Mouse (Mus musculus) CD4-positive, CD25-positive, alpha-beta regulatory T cell, adult 2 months (primary cell): ENCODE results near the gene Mrps36.
A peak's percentile ranks its signal among the peaks of the same experiment; 100 is the strongest.
"Not testable (repeated sequence)": the region's sequence is repeated elsewhere in the genome, so short reads cannot be mapped to it uniquely, and the experiment has no call there.

ENCODE experiments used
- DNase-seq: peaks from one replicate; pipeline ENCODE4 v3.0.0-alpha.2; 2012; ENCODE audit warnings: low read depth, low spot score

The Mrps36 gene

GRCm38 (mm10) chr13:100744036-100744744 is at the start of gene Mrps36:
Mrps36 (minus strand) TSS chr13:100744659.
- DNase-seq, result peak; percentile 93

GRCm38 (mm10) chr13:100789083-100789482 is 44.6 kb upstream of the Mrps36 start:
- no peak for DNase-seq

DNA sequence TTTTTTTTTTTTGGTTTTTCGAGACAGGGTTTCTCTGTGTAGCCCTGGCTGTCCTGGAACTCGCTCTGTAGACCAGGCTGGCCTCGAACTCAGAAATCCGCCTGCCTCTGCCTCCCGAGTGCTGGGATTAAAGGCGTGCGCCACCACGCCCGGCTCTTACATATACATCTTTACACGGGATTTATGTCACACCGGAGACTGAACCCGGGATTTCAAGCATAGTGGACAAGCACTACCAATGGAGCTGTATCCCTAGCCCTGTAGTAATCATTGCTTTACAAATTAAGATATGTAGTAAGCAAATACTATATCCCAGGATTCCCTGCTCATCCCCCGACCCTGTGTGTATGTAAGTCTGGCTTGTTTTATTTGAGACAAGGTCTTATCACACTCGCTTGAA is 43.6 kb upstream of the Mrps36 start:
- DNase-seq, result not testable (repeated sequence)

DNA sequence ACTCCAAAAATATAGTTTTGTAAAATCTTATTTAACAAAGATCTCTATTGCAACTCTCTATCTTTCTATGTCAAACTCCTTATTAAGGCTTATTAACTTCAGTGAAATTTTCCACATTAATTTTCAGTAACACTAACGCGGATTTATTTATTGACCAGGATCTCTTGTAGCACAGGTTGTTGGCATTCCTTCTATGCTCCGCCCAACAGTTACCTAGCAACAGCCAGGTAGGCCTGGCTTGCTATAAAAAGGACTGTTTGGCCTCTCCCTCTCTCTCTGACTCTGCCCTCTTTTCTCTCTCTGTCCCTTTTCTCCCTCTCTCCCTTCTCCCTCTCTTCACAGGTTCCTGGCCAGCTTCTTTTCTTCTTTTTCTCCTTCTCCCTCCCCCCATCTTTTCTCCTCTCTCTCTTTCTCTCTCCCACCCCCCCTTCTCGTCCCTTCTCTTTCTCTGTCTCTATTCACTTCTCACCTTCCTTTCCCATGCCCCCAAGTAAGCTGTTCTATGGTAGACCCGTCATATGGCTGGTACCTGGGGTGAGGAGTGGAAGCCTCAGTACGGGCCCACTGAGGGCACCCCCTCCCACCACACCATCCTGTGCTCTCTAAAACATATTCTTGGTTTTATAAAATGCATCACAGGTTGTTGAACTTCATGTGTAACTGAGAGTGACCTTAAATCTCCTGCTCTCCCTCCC is 43.0 kb upstream of the Mrps36 start:
- DNase-seq, result no peak

DNA sequence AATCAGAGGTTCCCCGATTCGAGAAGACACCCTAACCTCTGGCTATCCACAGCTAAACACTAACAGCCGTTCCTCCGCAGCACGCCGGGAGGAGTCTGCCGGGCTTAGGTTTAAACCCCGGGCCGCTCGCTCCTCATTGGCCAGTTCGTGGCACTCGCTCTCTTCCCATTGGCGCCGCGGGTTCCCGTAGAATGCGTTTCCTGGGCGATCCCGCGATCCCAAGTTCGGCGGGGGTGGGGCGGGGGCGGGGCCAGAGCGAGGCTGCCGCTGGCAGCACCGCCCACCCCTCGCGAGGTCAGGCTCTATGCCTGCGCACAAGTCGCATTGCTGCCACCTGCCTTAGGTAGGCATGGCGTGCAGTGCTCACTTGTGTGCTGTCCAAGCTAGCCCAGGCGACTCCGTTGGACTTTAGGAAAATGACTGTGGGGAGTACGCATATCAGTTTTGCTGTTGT is 42.0 kb upstream of the Mrps36 start, which contains the start of gene Ccnb1:
Ccnb1 (minus strand) TSS at position 157 of the 454 bp plus-strand sequence.
- peak; percentile 95 for DNase-seq

DNA sequence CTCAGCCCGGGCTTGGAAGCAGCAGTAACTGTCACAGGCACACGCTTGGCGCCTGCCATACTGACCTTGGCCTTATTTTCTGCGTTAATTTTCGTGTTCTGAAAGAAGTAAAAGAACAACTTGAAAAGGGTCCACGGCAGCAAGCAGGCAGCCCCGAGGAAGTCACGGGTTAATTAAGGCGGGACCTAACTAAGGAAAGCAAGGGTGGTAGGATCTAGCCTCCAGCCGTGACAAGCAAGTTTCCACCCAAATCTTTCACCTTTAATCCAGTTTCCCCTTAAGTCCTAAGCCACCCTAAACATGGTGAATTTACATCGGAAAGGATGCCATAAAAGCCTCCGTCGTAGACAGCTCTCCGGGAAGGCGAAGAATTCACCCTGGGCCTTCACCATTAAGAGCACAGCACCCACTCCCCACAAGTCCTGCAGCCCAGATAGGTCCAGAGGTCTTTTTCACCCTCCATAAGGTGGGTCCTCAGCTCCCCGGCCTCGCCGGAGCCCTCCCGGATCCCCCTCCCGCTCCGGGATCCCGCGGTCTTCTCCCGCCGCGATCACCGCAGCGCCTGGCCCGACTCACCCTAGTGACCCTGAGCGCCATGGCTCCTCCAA is 41.5 kb upstream of the Mrps36 start:
- DNase-seq, result peak; percentile 42

DNA sequence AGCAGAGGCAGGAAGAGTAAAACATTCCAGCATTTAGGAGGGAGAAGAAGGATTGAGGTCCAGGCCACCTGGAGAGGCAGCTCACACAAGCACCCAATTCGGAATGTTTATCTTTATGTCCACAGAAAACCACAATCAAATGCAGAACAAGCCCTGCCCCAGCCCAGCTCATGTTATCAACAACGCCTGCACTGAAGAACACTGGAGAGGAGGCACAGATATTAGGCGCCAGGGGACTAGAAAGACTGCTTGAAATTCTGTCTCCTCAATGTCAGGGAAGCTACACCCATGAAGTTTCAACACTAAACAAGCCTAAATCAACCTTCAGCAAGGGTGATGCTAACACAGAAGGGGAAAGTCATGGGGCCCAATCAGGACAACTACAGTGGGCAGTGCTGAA is 33.0 kb upstream of the Mrps36 start:
- no peak for DNase-seq

DNA sequence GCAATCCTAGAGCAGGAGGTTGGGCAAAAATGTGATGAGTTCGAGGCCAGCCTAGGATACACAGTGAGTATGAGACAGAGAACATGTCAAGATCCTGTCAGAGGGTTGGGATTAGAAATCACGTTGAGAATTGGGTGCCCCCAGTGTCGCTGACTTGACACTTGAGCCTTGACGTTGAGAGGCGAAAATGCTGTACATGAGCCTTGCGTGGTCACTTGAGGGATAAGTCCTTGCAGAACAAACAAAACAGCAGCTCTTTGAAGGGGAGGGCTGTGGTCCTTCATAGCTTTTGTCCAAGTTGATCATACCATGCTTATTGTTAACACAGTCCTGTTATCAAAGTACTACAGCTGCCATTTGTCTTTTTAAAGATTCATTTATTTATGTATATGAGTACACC is 32.3 kb upstream of the Mrps36 start:
- DNase-seq, result no peak

DNA sequence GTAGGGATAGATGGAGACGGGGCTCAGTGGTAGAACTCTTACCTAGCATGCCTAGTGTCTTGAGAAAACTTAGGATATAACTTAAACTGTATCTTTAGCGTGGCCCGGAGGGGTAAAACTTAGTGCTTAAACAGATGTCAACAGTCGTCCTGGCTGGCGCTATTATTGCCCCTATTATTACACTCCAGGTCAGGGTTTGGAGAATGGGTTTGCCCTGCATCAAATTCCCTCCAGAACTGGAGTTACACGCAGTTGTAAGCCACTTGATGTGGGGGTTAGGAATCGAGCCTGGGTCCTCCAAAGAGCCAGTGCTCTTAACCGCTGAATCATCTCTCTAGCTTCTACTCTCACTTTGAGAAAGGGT is 31.6 kb upstream of the Mrps36 start:
- DNase-seq, result no peak

DNA sequence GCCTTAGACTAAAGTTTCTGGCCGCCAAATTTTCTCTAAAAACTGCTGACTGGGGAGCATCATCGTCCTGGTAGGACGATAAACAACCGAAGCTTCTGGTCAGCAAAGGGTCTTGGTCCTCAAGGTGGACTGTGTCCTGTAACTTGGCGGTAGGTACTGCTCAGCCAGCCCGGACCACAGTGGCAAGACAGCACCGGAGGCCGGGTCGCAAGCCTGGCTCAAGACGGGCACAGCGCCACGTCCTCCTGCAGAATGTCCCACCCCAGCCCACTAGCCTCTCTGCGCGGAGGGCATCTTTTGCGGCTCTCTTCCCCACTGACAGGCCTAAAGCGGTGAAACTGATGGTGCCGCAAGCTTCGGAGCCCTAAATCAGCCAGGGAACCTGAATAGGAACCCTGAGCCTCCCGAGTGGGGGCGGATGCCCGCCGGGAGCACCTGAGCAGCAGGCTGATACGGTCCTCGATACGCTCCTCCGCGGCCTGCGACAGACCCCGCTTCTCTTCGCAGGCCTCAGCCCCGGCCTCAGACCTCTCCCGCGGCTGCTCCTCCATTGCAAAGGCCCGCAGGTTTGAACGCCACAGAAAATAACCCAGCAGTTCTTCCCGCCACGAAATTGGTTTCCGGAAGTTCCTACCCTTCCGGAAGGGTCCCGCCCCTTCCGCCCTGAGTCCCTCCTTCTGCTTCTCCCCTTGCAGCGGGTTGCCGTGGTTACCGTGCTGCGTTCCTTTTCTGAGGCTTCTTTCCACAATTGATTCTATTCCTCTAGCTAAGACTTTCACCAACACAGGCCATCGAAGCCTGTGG is 31.0 kb upstream of the Mrps36 start, which contains the start of gene Cenph:
Cenph (minus strand) TSS at position 648 of the 804 bp plus-strand sequence.
- peak; percentile 93 for DNase-seq

DNA sequence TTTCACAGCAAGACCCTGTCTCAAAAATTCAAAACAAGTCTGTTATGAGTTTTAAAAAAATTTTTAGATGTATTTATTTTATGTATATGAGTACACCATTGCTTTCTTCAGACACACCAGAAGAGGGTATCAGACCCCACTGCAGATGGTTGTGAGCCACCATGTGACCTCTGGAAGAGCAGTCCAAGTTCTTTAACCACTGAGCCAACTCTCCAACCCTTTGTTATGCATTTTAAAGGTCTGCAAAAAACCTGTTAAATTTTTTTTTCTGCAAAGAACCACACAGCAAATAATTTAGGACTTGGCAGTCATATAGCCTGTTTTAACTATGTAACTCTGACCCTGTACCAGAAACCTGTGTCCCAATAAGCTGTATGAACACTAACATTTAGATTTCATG is 30.2 kb upstream of the Mrps36 start:
- no peak for DNase-seq

- no peak for DNase-seq
Measured at GRCm38 (mm10) chr13:100755329-100755728, 10.9 kb upstream of the Mrps36 start.

DNA sequence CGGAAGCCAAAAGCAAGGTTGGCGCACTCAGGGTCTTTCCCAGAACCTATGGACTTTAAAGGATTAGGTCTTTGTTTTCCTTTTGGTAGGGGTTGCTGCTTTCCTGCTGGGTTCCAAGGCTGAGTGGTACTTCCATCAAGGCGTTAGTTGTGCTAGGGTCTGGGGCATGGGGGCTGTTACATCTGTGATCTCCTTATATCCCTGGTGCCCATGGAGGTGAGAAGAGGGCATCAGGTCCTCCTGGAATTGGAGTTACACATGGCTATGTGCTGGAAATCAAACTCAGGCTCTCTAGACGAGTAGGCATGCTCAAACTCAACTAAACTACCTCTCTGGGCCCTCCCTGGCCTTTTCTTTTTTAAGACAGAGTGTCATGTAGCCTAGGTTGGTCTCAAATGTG is 9.7 kb upstream of the Mrps36 start:
- DNase-seq, result no peak

- no peak for DNase-seq
Measured at GRCm38 (mm10) chr13:100753011-100753410, 8.6 kb upstream of the Mrps36 start.

- no peak for DNase-seq
Measured at GRCm38 (mm10) chr13:100752529-100752928, 8.1 kb upstream of the Mrps36 start.

DNA sequence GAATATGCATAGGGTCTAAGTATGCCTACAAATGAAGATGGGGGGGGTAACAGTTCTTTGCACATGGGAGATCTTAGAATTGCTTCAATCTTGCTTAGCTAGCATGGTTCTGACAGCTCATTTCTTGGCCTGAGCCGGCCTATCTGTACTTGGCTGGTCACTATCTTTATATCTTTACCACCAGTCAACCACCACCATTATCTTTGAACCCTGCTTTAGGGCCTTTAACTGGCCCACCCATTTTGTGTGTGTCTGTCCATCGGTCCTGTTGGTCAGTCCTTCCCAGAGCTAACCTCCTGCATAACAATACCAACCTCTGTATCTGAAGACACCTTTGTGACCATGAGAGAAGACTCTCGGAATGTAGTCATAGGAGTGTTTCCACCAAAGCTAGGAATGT is 6.9 kb upstream of the Mrps36 start:
- no peak for DNase-seq

GRCm38 (mm10) chr13:100750799-100751198 is 6.3 kb upstream of the Mrps36 start:
- no peak for DNase-seq

- DNase-seq, result no peak
Measured at GRCm38 (mm10) chr13:100748638-100749037, 4.2 kb upstream of the Mrps36 start.

DNA sequence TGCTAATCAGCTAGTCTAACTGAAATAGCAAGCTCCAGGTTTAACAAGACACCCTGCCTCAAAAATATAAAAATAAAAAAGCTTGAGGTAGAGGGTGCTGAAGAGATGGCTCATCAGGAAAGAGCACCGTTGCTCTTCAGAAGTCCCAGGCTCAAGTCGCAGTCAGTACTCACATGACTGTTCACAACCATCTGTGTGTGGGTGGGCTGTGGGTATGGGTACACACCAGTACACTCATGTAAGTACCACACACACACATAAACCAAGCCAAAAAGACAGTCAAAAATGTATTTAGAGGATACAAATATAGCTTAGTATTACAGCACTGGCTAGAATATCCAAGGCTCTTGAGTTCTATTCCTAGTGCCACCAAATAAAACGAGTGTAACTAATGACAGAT is 1.6 kb upstream of the Mrps36 start:
- DNase-seq, result no peak

DNA sequence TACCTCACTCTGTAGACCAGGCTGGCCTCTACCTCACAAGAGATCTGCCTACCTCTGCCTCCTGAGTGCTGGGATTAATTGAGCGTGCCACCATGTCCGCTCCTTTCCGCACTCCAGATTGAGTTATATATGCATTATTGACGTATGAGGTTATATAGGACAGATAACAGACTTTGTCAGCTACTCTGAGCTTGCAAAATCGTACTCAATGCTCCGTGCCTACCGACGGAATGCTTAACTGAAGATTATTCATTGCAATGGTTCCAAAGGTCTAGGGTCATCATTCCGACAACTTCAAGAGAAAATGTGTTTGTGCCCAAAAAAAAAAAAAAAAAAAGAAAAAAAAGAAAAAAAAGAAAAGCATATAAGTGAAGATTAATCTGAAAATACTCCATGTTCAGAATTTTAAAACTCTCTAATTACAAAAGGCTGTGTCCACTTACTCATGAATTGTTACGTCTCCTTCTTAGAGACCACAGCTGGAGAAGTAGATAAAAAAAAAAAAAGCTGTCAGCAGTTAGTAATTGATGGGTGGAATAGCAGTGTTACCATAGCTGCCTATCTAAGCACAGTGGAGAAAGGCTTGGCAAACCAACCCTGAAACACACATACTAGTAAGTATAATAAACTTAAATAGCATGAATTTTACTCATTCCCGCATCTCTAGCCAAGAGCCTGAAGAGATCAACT is 968 bp downstream of the Mrps36 start:
- no peak for DNase-seq

DNA sequence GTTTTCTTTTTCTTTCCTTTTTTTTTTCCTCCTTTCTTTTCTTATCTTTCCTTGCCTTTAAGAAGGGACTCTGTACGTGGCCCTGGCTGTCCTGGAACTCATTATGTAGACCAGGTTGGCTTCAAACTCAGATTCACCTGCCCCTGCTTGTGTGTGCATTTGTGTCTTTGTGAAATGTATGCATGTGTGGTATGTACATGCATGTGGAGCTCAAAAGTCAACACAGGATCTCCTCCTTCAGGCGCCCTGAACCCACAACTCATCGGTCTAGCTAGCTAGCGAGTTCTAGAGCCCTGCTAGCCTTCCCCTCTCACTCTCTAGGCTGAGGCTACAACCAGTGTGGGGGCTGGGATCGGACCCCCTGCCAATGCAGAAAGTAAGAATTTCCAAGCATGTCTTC is 1.6 kb downstream of the Mrps36 start:
- DNase-seq, result no peak
